Mouse (Mus musculus) lung, postnatal 0 days (tissue): ENCODE measurements around the gene Ube3b.

Experiments
- CTCF ChIP-seq: IDR thresholded peaks from 2 replicates; pipeline ENCODE4 v1.5.1; 2016; ENCODE audit warnings: antibody characterized with exemption, mild to moderate bottlenecking
- EP300 ChIP-seq: IDR thresholded peaks from 2 replicates; pipeline ENCODE4 v1.6.1; 2016; ENCODE audit warnings: antibody characterized with exemption, mild to moderate bottlenecking, control low read depth

DNA sequence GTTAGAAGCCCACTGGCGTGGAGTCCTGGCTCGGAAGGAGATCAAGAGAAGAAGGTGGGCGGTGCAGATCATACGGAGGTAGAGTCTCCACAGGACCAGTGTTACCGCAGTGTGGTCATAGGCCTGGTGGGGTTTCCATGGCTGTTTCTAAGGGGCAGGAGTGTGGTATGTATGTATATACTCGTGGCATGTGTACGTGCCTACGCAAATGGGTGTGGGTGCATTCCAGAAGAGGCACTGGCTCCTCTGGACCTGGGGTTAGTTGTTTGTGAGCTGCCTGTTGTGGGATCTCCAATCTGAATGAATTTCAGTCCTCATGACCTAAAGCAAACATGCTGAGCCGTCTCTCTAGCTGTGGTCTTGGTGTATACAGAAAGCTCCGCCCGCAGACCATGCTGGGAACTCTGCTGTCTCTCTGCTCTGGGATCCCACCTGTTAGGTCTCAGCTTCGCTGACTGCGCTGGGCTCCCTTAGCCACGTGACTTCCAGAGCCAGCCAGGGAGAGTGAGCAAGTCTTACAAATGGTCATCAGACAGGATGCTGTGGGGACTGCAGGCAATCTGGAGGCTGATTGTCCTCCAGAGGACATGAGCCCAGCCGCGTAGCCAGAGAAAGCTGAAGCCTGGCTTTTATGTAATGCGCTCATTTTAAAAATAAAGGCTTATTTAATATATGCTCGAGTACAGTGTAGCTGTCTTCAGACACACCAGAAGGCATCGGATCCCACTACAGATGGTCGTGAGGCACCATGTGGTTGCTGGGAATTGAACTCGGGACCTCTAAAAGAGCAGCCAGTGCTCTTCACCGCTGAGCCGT is 23.3 kb upstream of the Ube3b start:
- TF ChIP-seq CTCF (no peak), EP300 (peak; percentile 80; the same call in 1 of the 2 replicates)
